Mouse (Mus musculus): ENCODE measurements around the gene Dvl2.

GRCm38 (mm10) chr11:70057805-70058204 is 57.4 kb downstream of the Dvl2 start:
- no peak for TF ChIP-seq POLR2A (IDR thresholded peaks at IDR 0.05; ENCODE audit: borderline replicate concordance, extremely low read depth, insufficient read depth, insufficient read length, poor library complexity, severe bottlenecking)
- no peak for TF ChIP-seq CTCF (IDR thresholded peaks at IDR 0.05; ENCODE audit: borderline replicate concordance, extremely low read depth, insufficient read depth, insufficient read length)

All from brain, embryonic 14.5 days (tissue).